In genomic region chr19:21031768-21032308, GRCm38 (mm10) we compare ENCODE assay signal across 10 mouse cellular contexts.
DNase-seq lines count a peak whose midpoint lies in the region; ATAC-seq and TF ChIP-seq lines count a peak whose summit lies in the region.
"Had no signal": no experiment of that assay in that cellular context is flagged by ENCODE, and none has a peak within 500 bp of the region (broad histone marks: within the 10 kb centered on the region; RNA-seq: fewer than 3 reads in every experiment).

No protein-coding gene starts in this region.

- H3K4me3 ChIP-seq in heart, embryonic 10.5 days, result no peak overlapping the region
- H3K4me3 ChIP-seq in bone marrow, adult 2 months (replicated peaks; ENCODE audit: control insufficient read depth, low read depth, low read length), result no peak overlapping the region
- H3K4me3 ChIP-seq in liver, embryonic 14.5 days (ENCODE audit: insufficient read depth in 1 of 2, low read depth in 2 of 2, low read length in 2 of 2), result no peak overlapping the region
- H3K4me3 ChIP-seq in left cerebral cortex, adult 2 months, result no peak overlapping the region
- H3K4me3 ChIP-seq: embryonic facial prominence, embryonic 10.5 days had no signal

- TF ChIP-seq POLR2A in bone marrow, adult 2 months (IDR thresholded peaks at IDR 0.05; ENCODE audit: borderline replicate concordance, control insufficient read depth, low read depth, low read length), result no peak

- DNase-seq in heart, adult 9 months (ENCODE audit: low spot score in 2 of 2), result peak; percentile 17 to 60
- no peak for DNase-seq in heart, embryonic 10.5 days (ENCODE audit: low spot score)
- peak in 1 of 3 experiments; percentile 24 for DNase-seq in liver, embryonic 14.5 days (ENCODE audit: low read depth in 3 of 3, low spot score in 3 of 3)
- no peak for DNase-seq in left cerebral cortex, adult 2 months (ENCODE audit: extremely low spot score in 1 of 2, low spot score in 2 of 2)
- DNase-seq in kidney, postnatal 10 days, result no peak

- no peak for TF ChIP-seq CTCF in bone marrow, adult 2 months (IDR thresholded peaks at IDR 0.05; ENCODE audit: control insufficient read depth, insufficient read depth, low read length)
- TF ChIP-seq CTCF in liver, embryonic 14.5 days (IDR thresholded peaks at IDR 0.05; ENCODE audit: low read depth), result no peak
- no peak for TF ChIP-seq CTCF in left cerebral cortex, adult 2 months (IDR thresholded peaks at IDR 0.05)

- no peak overlapping the region for H3K27ac ChIP-seq in heart, embryonic 10.5 days
- peak overlapping the region; percentile 31; the same call in 1 of the 2 replicates for H3K27ac ChIP-seq in bone marrow, adult 2 months (ENCODE audit: control insufficient read depth, insufficient read depth, low read depth, low read length, poor library complexity)
- no peak overlapping the region for H3K27ac ChIP-seq in liver, embryonic 14.5 days
- no peak overlapping the region for H3K27ac ChIP-seq in left cerebral cortex, adult 2 months
- H3K27ac ChIP-seq: embryonic facial prominence, embryonic 10.5 days had no signal

- WGBS in heart, embryonic 10.5 days, result 87% methylated on average over 4 of the region's 4 CpGs
- WGBS in bone marrow, adult 2 months, result 7% methylated on average over 4 of the region's 4 CpGs
- WGBS in liver, embryonic 14.5 days (ENCODE audit: insufficient replicate concordance), result 31% methylated on average over 4 of the region's 4 CpGs

- no peaks in the 10 kb centered on the region for H3K27me3 ChIP-seq in heart, embryonic 10.5 days (ENCODE audit: insufficient read depth, poor library complexity, severe bottlenecking)
- no peaks in the 10 kb centered on the region for H3K27me3 ChIP-seq in liver, embryonic 14.5 days (ENCODE audit: control insufficient read depth, insufficient read depth, low read length)

- peaks cover 2% of the 10 kb centered on the region; the same call in 1 of the 2 replicates for H3K4me1 ChIP-seq in heart, embryonic 10.5 days
- H3K4me1 ChIP-seq in bone marrow, adult 2 months (ENCODE audit: control insufficient read depth, insufficient read depth, low read length), result peaks cover 5% of the 10 kb centered on the region; the same call in 1 of the 2 replicates
- H3K4me1 ChIP-seq in liver, embryonic 14.5 days (replicated peaks; ENCODE audit: control insufficient read depth in 2 of 2, insufficient read depth in 2 of 2, low read length in 1 of 2), result peaks cover 0 to 9% of the 10 kb centered on the region in 2 experiments; a peak in 2 of 4 replicates

- intact Hi-C loops in left cerebral cortex, adult 2 months (cut with DNase I), result loop anchor here (10.0 kb wide), 1 partner anchor 713 kb away; no protein-coding TSS in a partner anchor

- peak; percentile 68 for ATAC-seq in liver, embryonic 14.5 days (ENCODE audit: insufficient read depth)
- ATAC-seq in monocyte, adult 5-6 weeks (replicated peaks; ENCODE audit: insufficient number of reproducible peaks, low FRiP score, low TSS enrichment, poor library complexity, severe bottlenecking), result peak; percentile 70
- ATAC-seq in CD4-positive, CD25-positive, alpha-beta regulatory T cell, adult 4 months, result no peak
- ATAC-seq: forebrain, embryonic 16.5 days had no signal

- no peaks in the 10 kb centered on the region for H3K9me3 ChIP-seq in heart, embryonic 10.5 days
- H3K9me3 ChIP-seq in liver, embryonic 14.5 days (ENCODE audit: control insufficient read depth, low read length), result no peaks in the 10 kb centered on the region
- H3K9me3 ChIP-seq: embryonic facial prominence, embryonic 10.5 days had no signal

- no peak overlapping the region for H3K4me2 ChIP-seq in liver, embryonic 14.5 days (ENCODE audit: low read depth)

- no peaks in the 10 kb centered on the region for H3K36me3 ChIP-seq in heart, embryonic 10.5 days
- H3K36me3 ChIP-seq in liver, embryonic 14.5 days (replicated peaks; ENCODE audit: control insufficient read depth, insufficient read depth, low read depth), result no peaks in the 10 kb centered on the region
- H3K36me3 ChIP-seq: embryonic facial prominence, embryonic 10.5 days had no signal

- no peak for TF ChIP-seq EP300 in liver, embryonic 14.5 days (IDR thresholded peaks at IDR 0.05; ENCODE audit: low read depth)

- H3K9ac ChIP-seq in liver, embryonic 14.5 days (replicated peaks), result no peak overlapping the region

Comparison
In these comparisons a context has a peak if more than half of its experiments do, and no peak if none do; other contexts are left out.
1. DNase-seq: peak in heart, adult 9 months (2 of 2); none in heart, embryonic 10.5 days (single experiment), left cerebral cortex, adult 2 months (0 of 2) and kidney, postnatal 10 days (single experiment).